Mouse (Mus musculus) kidney, postnatal 4 days (tissue): ENCODE data around the gene Olfr1136.

Experiments used
- DNase-seq, 2 experiments: peaks; one replicate each; pipeline ENCODE4 v3.0.0; 2021; ENCODE audit warnings: mixed read lengths in 2 of 2

Olfr1136 gene

GRCm38 (mm10) chr2:87693847-87694246 lies at the start of gene Olfr1136:
Gene Olfr1136, minus strand, starts transcription at chr2:87693947.
- DNase-seq, result no peak

- no peak for DNase-seq
Observed at GRCm38 (mm10) chr2:87743452-87743851, 49.7 kb upstream of the Olfr1136 start, which contains the start of gene Olfr1140. Gene Olfr1140, plus strand, starts transcription at chr2:87743752.

- DNase-seq, result no peak
Observed at GRCm38 (mm10) chr2:87739878-87740277, 46.1 kb upstream of the Olfr1136 start, which contains the start of gene Olfr1138. Gene Olfr1138, minus strand, starts transcription at chr2:87739978.

GRCm38 (mm10) chr2:87713079-87713478 lies 19.3 kb upstream of the Olfr1136 start, which contains the start of gene Olfr1137:
Gene Olfr1137, minus strand, starts transcription at chr2:87713179.
- no peak for DNase-seq

- DNase-seq, result no peak
Observed at GRCm38 (mm10) chr2:87673564-87673963, 20.2 kb downstream of the Olfr1136 start, which contains the start of gene Olfr1135. Gene Olfr1135, minus strand, starts transcription at chr2:87673664.

- DNase-seq, result no peak
Observed at GRCm38 (mm10) chr2:87658360-87658759, 35.4 kb downstream of the Olfr1136 start, which contains the start of gene Olfr1134. Gene Olfr1134, minus strand, starts transcription at chr2:87658460.

GRCm38 (mm10) chr2:87647274-87647673 lies 46.5 kb downstream of the Olfr1136 start, which contains the start of gene Olfr1133:
Gene Olfr1133, minus strand, starts transcription at chr2:87647374.
- DNase-seq, result no peak
